Mouse (Mus musculus) limb, embryonic 10.5 days (tissue): ENCODE measurements around the gene Thsd4. TPM values are rescaled to one million over a fixed set of nuclear protein-coding genes. Genes with fewer than 3 reads are reported as not detected.

Experiments used
- DNase-seq: peaks from one replicate; pipeline ENCODE4 v3.0.0-alpha.2; 2017; ENCODE audit warnings: low spot score
- H3K27ac ChIP-seq: fragments of 300-500 bp; sonication (generic); 2 replicates; pipeline ENCODE4 v1.5.1; 2016; ENCODE audit warnings: mild to moderate bottlenecking
- H3K27me3 ChIP-seq: fragments of 300-500 bp; sonication (generic); 2 replicates; pipeline ENCODE4 v1.6.1; 2016; ENCODE audit warnings: low read depth, mild to moderate bottlenecking; ENCODE audit not compliant: poor library complexity, severe bottlenecking
- H3K36me3 ChIP-seq: fragments of 300-500 bp; sonication (generic); 2 replicates; pipeline ENCODE4 v1.6.1; 2016; ENCODE audit warnings: mild to moderate bottlenecking, moderate library complexity
- H3K4me1 ChIP-seq: fragments of 300-500 bp; sonication (generic); 2 replicates; pipeline ENCODE4 v1.6.1; 2016
- H3K4me3 ChIP-seq: fragments of 300-500 bp; sonication (generic); 2 replicates; pipeline ENCODE4 v1.5.1; 2016; ENCODE audit warnings: mild to moderate bottlenecking, moderate library complexity
- H3K9me3 ChIP-seq: fragments of 300-500 bp; sonication (generic); replicated peaks from 2 replicates; pipeline ENCODE4 v1.6.1; 2016; ENCODE audit warnings: mild to moderate bottlenecking
- WGBS: fragments of 180-500 bp; shearing (Covaris S2); methylation state at CpG from one replicate; pipeline ENCODE4 v1.1.7; 2016; 5-methylcytosine and 5-hydroxymethylcytosine counted together
- polyA plus RNA-seq: library from polyadenylated mRNA; unstranded; fragments of >200 nt; fragmentation: Nextera tagmentation; extraction: Ambion mirVana; gene quantifications from 2 replicates; pipeline ENCODE4 v1.2.1, GENCODE M21; 2016

Thsd4 gene
- polyA plus RNA-seq, 1 experiment from 2014 or later: 11.8 TPM

- no peak for DNase-seq
- no peaks in the 10 kb centered on the region for H3K9me3 ChIP-seq
- no peaks in the 10 kb centered on the region for H3K27me3 ChIP-seq
- no peak overlapping the region for H3K4me3 ChIP-seq
- peaks cover 34% of the 10 kb centered on the region for H3K4me1 ChIP-seq
- no peak overlapping the region for H3K27ac ChIP-seq
- H3K36me3 ChIP-seq: no peaks in the 10 kb centered on the region
- WGBS: 80% methylated on average over 6 of the region's 6 CpGs
Measured at GRCm38 (mm10) chr9:60218396-60218795, 303.4 kb downstream of the Thsd4 start.

DNA sequence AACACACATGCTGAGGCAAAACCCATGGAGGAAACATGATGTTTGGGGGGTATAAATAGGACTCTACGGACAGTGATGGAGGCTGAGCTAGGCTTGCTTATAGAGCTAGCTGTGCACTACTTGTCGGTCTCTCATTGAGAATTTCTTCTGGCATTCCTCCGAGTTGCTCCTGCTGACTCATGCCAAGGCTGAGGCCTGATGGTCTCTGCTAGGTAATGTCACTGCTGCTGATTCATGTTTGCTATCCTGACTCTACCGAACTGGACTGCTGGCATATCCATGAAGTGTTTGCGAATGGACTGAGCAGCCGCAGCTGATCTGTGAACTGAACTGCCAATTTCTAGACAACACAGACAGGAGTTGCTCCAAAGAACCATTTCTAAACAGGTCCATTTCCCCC, 305.8 kb downstream of the Thsd4 start:
- Histone ChIP-seq H3K36me3 (no peaks in the 10 kb centered on the region), H3K9me3 (no peaks in the 10 kb centered on the region), H3K27me3 (no peaks in the 10 kb centered on the region), H3K4me1 (peaks cover 42% of the 10 kb centered on the region), H3K4me3 (no peak overlapping the region), H3K27ac (no peak overlapping the region)
- WGBS: 94% methylated on average over 6 of the region's 6 CpGs
- no peak for DNase-seq

- Histone ChIP-seq H3K27me3 (no peaks in the 10 kb centered on the region), H3K9me3 (no peaks in the 10 kb centered on the region), H3K4me1 (peaks cover 21% of the 10 kb centered on the region), H3K36me3 (no peaks in the 10 kb centered on the region), H3K4me3 (no peak overlapping the region), H3K27ac (peak overlapping the region; percentile 50)
- WGBS: 66% methylated on average over 1 of the region's 1 CpGs
- DNase-seq: no peak
Measured at GRCm38 (mm10) chr9:60213111-60213510, 308.7 kb downstream of the Thsd4 start.

- Histone ChIP-seq H3K4me3 (no peak overlapping the region), H3K27me3 (no peaks in the 10 kb centered on the region), H3K27ac (no peak overlapping the region), H3K4me1 (peaks cover 12% of the 10 kb centered on the region), H3K36me3 (no peaks in the 10 kb centered on the region), H3K9me3 (no peaks in the 10 kb centered on the region)
- DNase-seq: no peak
- WGBS: 96% methylated on average over 1 of the region's 1 CpGs
Measured at GRCm38 (mm10) chr9:60208843-60209242, 313.0 kb downstream of the Thsd4 start.

DNA sequence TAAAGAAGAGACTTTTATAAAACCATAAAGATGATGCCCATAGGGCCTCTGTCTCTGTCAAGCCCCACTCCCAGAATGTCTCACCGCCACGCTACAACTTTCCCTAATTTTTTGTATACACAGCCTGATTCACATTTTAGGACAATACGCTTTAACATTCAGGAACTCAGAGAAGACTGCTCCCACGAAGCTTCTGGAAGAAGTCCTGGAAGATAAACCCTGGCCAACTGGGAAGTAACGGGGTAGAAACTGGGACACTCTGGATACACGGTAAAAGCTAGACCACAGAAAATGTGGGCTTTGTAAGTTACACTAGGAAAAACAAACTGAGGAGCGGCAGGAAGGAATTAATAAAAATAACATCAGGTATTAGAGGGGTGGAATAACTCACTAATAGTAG, 318.7 kb downstream of the Thsd4 start:
- no peaks in the 10 kb centered on the region for H3K27me3 ChIP-seq
- H3K4me1 ChIP-seq: no peaks in the 10 kb centered on the region
- no peak overlapping the region for H3K4me3 ChIP-seq
- H3K27ac ChIP-seq: no peak overlapping the region
- H3K36me3 ChIP-seq: no peaks in the 10 kb centered on the region
- no peak for DNase-seq
- H3K9me3 ChIP-seq: no peaks in the 10 kb centered on the region
- 86% methylated on average over 7 of the region's 7 CpGs for WGBS

- Histone ChIP-seq H3K27me3 (no peaks in the 10 kb centered on the region), H3K36me3 (no peaks in the 10 kb centered on the region), H3K4me3 (no peak overlapping the region), H3K9me3 (no peaks in the 10 kb centered on the region), H3K4me1 (0 out of 2 replicates have a peak, but pooled peaks cover 2% of the 10 kb centered on the region), H3K27ac (no peak overlapping the region)
- no peak for DNase-seq
- 82% methylated on average over 2 of the region's 2 CpGs for WGBS
Measured at GRCm38 (mm10) chr9:60200436-60200835, 321.4 kb downstream of the Thsd4 start.

GRCm38 (mm10) chr9:60198530-60199200, 323.2 kb downstream of the Thsd4 start:
- Histone ChIP-seq H3K9me3 (no peaks in the 10 kb centered on the region), H3K36me3 (no peaks in the 10 kb centered on the region), H3K4me3 (no peak overlapping the region), H3K4me1 (0 out of 2 replicates have a peak, but pooled peaks cover 2% of the 10 kb centered on the region), H3K27ac (no peak overlapping the region), H3K27me3 (no peaks in the 10 kb centered on the region)
- DNase-seq: no peak
- WGBS: 78% methylated on average over 12 of the region's 12 CpGs

DNA sequence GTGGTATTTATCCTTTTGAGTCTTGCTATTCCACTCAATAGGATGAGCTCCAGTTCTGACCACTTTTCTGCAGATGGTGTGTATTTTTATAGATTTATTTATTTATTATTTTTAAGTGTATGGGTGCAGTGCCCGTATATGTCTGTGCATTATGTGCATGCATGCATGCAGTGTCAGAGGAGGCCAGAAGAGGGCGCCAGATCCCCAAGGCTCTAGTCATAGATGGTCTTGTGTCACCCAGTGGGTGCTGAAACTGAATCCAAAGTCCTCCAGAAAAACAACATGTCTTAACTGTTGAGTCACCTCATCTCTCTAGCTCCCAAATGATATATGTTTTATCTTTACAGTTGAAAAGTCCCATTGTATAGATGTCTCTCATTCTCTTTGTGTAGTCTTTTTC, 326.3 kb downstream of the Thsd4 start:
- Histone ChIP-seq H3K4me1 (0 out of 2 replicates have a peak, but pooled peaks cover 2% of the 10 kb centered on the region), H3K36me3 (no peaks in the 10 kb centered on the region), H3K27ac (no peak overlapping the region), H3K4me3 (no peak overlapping the region), H3K27me3 (no peaks in the 10 kb centered on the region), H3K9me3 (no peaks in the 10 kb centered on the region)
- WGBS: 80% methylated on average over 2 of the region's 2 CpGs
- no peak for DNase-seq

GRCm38 (mm10) chr9:60194905-60195304, 326.9 kb downstream of the Thsd4 start:
- Histone ChIP-seq H3K4me1 (0 out of 2 replicates have a peak, but pooled peaks cover 2% of the 10 kb centered on the region), H3K27me3 (no peaks in the 10 kb centered on the region), H3K4me3 (no peak overlapping the region), H3K36me3 (no peaks in the 10 kb centered on the region), H3K9me3 (no peaks in the 10 kb centered on the region), H3K27ac (no peak overlapping the region)
- WGBS: 88% methylated on average over 6 of the region's 6 CpGs
- DNase-seq: no peak

DNA sequence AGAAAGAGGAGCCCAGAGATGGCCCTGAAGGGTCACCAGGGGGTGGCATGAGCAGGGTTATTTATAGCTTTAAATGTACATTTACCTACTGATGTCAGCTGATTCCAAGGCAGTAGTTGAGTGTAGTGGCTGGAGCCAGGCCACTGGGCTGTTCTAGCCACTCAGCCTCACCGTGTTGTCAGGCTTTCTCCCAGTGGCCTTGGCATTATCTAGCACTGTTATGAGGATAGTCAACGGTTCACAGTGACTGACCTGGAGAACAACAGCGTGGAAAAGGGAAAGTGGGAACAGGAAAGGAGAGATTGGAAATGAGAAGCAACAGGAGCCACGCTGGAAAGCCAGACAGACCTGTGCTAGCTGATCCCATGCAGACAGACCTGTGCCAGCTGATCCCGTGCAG, 329.5 kb downstream of the Thsd4 start:
- no peak for DNase-seq
- no peak overlapping the region for H3K27ac ChIP-seq
- H3K4me3 ChIP-seq: no peak overlapping the region
- no peaks in the 10 kb centered on the region for H3K9me3 ChIP-seq
- peaks cover 4% of the 10 kb centered on the region; the same call in 1 of the 2 replicates for H3K4me1 ChIP-seq
- no peaks in the 10 kb centered on the region for H3K36me3 ChIP-seq
- no peaks in the 10 kb centered on the region for H3K27me3 ChIP-seq
- 88% methylated on average over 5 of the region's 5 CpGs for WGBS

DNA sequence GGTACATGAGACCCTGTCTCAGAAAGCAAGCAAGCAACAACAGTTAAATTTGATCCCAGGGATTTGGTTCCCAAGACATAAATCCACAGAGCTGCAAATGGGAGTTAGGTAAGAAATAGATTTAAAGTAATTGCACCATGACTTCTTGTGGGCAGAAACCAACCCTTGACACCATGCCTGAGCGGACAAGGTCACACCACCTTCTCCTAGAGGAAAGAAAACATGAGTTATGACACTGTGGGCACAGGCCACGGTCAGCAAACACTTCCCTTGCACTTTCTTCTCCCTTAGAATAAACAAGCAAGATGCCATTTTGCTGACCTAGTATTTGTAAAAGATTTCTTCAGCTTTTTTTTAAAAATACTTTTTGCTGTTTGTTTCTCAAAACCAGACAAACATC, 334.4 kb downstream of the Thsd4 start:
- peaks cover 29% of the 10 kb centered on the region for H3K4me1 ChIP-seq
- H3K27ac ChIP-seq: no peak overlapping the region
- H3K4me3 ChIP-seq: no peak overlapping the region
- DNase-seq: no peak
- WGBS: 55% methylated on average over 2 of the region's 2 CpGs
- no peaks in the 10 kb centered on the region for H3K36me3 ChIP-seq
- no peaks in the 10 kb centered on the region for H3K9me3 ChIP-seq
- no peaks in the 10 kb centered on the region for H3K27me3 ChIP-seq

DNA sequence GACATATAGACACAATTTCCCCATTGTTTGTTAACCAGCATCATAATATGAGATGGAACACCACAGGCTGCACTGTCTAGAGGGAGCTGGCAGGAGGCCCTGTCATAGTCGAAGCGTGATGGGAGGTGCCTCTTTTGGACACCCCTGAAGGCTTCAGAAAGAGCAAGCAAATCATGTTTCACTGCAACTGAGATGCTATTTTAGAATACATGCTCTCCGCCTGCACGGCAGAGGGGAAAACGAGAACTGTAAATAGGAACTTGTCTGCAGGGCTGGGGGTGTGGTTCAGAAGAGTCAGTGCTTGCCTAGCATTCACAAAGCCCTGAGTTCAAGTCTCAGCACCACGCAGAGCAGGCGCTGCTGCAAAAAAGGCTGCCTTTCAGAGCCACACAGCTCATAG, 334.9 kb downstream of the Thsd4 start:
- no peak overlapping the region for H3K4me3 ChIP-seq
- no peak overlapping the region for H3K27ac ChIP-seq
- no peak for DNase-seq
- H3K36me3 ChIP-seq: no peaks in the 10 kb centered on the region
- H3K27me3 ChIP-seq: no peaks in the 10 kb centered on the region
- no peaks in the 10 kb centered on the region for H3K9me3 ChIP-seq
- WGBS: 87% methylated on average over 7 of the region's 7 CpGs
- peaks cover 31% of the 10 kb centered on the region for H3K4me1 ChIP-seq

- H3K9me3 ChIP-seq: no peaks in the 10 kb centered on the region
- 53% methylated on average over 3 of the region's 3 CpGs for WGBS
- no peak overlapping the region for H3K4me3 ChIP-seq
- DNase-seq: no peak
- H3K27ac ChIP-seq: peak overlapping the region; percentile 59
- peaks cover 37% of the 10 kb centered on the region for H3K4me1 ChIP-seq
- no peaks in the 10 kb centered on the region for H3K36me3 ChIP-seq
- no peaks in the 10 kb centered on the region for H3K27me3 ChIP-seq
Measured at GRCm38 (mm10) chr9:60184083-60184482, 337.8 kb downstream of the Thsd4 start.

DNA sequence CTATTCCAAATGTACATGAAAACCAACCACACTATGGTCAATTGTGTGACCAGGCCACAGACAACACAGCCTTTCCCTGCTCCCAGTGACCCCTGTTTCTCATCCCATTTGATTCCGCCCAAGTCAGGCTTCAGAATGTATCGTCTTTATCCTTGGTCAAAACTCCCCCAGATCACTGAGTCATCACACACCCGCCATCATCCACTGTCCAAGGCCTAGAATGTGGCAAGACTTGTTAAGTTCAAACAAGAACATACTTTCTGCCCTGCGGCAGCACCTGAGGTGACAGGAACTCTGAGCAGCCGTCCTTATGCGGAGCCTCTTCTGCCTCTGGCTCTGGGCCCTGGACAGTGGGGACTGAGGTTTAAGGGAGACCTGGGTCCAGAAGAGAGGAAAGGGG, 339.5 kb downstream of the Thsd4 start:
- H3K27ac ChIP-seq: peak overlapping the region; percentile 15; the same call in 1 of the 2 replicates
- no peaks in the 10 kb centered on the region for H3K9me3 ChIP-seq
- no peaks in the 10 kb centered on the region for H3K27me3 ChIP-seq
- H3K36me3 ChIP-seq: no peaks in the 10 kb centered on the region
- DNase-seq: no peak
- WGBS: 93% methylated on average over 6 of the region's 6 CpGs
- no peak overlapping the region for H3K4me3 ChIP-seq
- peaks cover 33% of the 10 kb centered on the region for H3K4me1 ChIP-seq
